Mouse (Mus musculus) intestine, embryonic 14.5 days (tissue): ENCODE measurements around the gene Prpf8. TPM values are rescaled to one million over a fixed set of nuclear protein-coding genes. Genes with fewer than 3 reads are reported as not detected.
A peak's percentile ranks its signal among the peaks of the same experiment; 100 is the strongest.

Source experiments
- ATAC-seq: fragments of 200-750 bp; cut with Nextera tagmentation; replicated peaks from 2 replicates; pipeline ENCODE4 v1.8.0; 2017; ENCODE audit warnings: low read depth, moderate number of reproducible peaks, moderate TSS enrichment, moderate library complexity; ENCODE audit not compliant: low FRiP score, low TSS enrichment
- DNase-seq: peaks from one replicate; pipeline ENCODE4 v3.0.0-alpha.2; 2018; ENCODE audit warnings: low spot score
- H3K27ac ChIP-seq: fragments of 300-500 bp; sonication (generic); 2 replicates; pipeline ENCODE4 v1.5.1; 2014; ENCODE audit warnings: low read depth, mild to moderate bottlenecking, control low read depth
- H3K27me3 ChIP-seq: fragments of 300-500 bp; sonication (generic); replicated peaks from 2 replicates; pipeline ENCODE4 v1.6.1; 2014; ENCODE audit warnings: low read length, control low read depth; ENCODE audit not compliant: control insufficient read depth, insufficient read depth
- H3K36me3 ChIP-seq: fragments of 300-500 bp; sonication (generic); 2 replicates; pipeline ENCODE4 v1.6.1; 2014; ENCODE audit warnings: low read length, control low read depth; ENCODE audit not compliant: control insufficient read depth, insufficient read depth
- H3K4me1 ChIP-seq: fragments of 300-500 bp; sonication (generic); replicated peaks from 2 replicates; pipeline ENCODE4 v1.6.1; 2014; ENCODE audit warnings: low read length, control low read depth, mixed read lengths; ENCODE audit not compliant: control insufficient read depth, insufficient read depth
- H3K4me2 ChIP-seq: fragments of 300-500 bp; sonication (generic); 2 replicates; pipeline ENCODE4 v1.6.1; 2014; ENCODE audit warnings: low read length
- H3K4me3 ChIP-seq: fragments of 300-500 bp; sonication (generic); 2 replicates; pipeline ENCODE4 v1.5.1; 2014; ENCODE audit warnings: low read depth, low read length, control low read depth, mixed read lengths
- H3K9ac ChIP-seq: fragments of 300-500 bp; sonication (generic); 2 replicates; pipeline ENCODE4 v1.6.1; 2014; ENCODE audit warnings: mild to moderate bottlenecking, low read length
- H3K9me3 ChIP-seq: fragments of 300-500 bp; sonication (generic); 2 replicates; pipeline ENCODE4 v1.6.1; 2016; ENCODE audit warnings: low read length, control low read depth; ENCODE audit not compliant: control insufficient read depth
- WGBS: fragments of 180-500 bp; shearing (Covaris S2); extraction: QIAGEN DNeasy Blood & Tissue Kit; methylation state at CpG from one replicate; pipeline ENCODE4 v1.1.7; 2014; 5-methylcytosine and 5-hydroxymethylcytosine counted together
- polyA plus RNA-seq: library from polyadenylated mRNA; unstranded; fragments of >200 nt; fragmentation: Nextera tagmentation; extraction: Ambion mirVana; gene quantifications from 2 replicates; pipeline ENCODE4 v1.2.1, GENCODE M21; 2014

Prpf8 gene
- polyA plus RNA-seq, 1 experiment from 2014 or later, result 86.9 TPM

DNA sequence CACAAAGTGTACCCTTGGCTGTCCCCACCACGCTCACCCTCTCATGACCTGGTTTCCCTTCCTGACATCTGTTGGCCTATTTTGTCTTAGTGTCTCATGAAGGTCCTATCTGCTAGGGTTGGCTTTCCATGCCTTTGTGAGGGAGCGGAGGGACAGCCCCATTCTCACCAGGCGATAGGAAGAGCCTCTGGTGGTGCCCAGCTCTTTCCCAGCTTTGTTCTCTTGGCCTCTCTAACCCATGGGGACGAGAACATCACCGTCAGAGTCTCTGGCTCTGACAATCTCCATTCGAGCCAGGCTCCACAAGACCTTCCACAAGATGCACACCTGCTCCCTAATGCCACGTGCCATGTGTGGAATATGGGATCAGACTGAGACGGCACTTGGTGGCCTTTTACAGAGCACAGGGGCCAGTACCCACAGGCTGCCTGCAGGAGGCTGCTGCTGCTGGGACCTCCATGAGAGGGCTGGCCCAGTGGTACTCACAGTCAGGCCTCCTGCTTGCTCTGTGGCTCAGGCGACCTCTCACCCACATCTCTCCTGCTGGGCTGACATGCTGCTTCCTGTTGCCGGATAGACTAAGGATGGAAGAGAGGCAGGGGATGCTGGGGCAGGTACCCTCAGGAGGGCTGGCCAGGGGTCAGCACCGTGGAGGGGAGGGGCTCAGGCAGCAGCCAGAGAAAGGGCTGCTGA is 51.0 kb downstream of the Prpf8 start:
- ATAC-seq, result no peak

DNA sequence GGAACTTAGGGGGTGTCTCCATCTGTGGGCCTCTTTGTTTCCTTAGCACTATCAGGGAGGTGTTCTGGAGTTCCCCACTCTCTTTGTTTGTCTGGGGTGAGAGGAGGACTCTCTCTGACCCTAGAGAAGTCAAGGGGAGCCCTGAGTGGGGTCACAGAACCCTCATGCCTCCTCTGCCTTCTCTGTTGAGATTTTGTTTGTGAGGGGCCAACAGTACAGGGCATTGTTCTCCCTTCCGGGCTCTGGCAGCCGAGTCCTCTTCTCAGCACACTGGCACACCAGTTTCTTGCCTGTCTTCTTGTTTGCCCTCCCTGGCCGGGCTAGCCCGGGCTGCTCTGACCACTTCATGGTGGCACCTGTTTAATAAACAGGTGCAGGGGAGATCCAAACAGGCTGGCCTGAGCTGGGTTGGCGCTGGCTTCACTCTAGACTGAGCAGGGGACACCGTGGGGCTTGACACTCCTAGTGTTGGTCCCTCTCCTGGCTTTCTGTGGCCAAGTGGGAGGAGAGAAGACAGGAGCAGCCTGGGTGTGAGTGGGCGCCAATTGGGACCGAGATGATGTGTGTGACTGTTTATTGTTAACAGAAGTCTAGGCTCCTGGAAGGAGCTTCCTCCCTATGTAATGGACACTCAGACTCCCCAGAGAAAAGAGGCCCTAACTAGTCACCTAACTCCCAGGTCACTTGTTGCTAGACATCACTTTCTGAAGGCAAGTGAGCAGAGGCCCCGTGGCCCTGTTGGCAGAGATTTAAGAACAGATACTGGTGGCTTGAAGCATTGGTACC is 51.8 kb downstream of the Prpf8 start:
- no peaks in the 10 kb centered on the region for H3K36me3 ChIP-seq
- no peak overlapping the region for H3K4me3 ChIP-seq
- H3K9ac ChIP-seq, result no peak overlapping the region; the same call in 1 of the 2 replicates
- peaks cover 12% of the 10 kb centered on the region; the same call in 1 of the 2 replicates for H3K4me1 ChIP-seq
- H3K4me2 ChIP-seq, result no peak overlapping the region
- H3K9me3 ChIP-seq, result no peaks in the 10 kb centered on the region
- no peaks in the 10 kb centered on the region for H3K27me3 ChIP-seq
- DNase-seq, result no peak
- H3K27ac ChIP-seq, result peak overlapping the region; percentile 59; the same call in 1 of the 2 replicates
- no peak for ATAC-seq
- 60% methylated on average over 9 of the region's 9 CpGs for WGBS

More for the DNA sequence above, 51.0 kb downstream of the Prpf8 start:
- Histone ChIP-seq H3K36me3 (no peaks in the 10 kb centered on the region), H3K9me3 (no peaks in the 10 kb centered on the region), H3K4me3 (no peak overlapping the region), H3K27me3 (no peaks in the 10 kb centered on the region), H3K27ac (peak overlapping the region; percentile 59; the same call in 1 of the 2 replicates), H3K4me2 (no peak overlapping the region), H3K9ac (no peak overlapping the region; the same call in 1 of the 2 replicates), H3K4me1 (peaks cover 12% of the 10 kb centered on the region; the same call in 1 of the 2 replicates)
- 48% methylated on average over 11 of the region's 11 CpGs for WGBS
- no peak for DNase-seq

DNA sequence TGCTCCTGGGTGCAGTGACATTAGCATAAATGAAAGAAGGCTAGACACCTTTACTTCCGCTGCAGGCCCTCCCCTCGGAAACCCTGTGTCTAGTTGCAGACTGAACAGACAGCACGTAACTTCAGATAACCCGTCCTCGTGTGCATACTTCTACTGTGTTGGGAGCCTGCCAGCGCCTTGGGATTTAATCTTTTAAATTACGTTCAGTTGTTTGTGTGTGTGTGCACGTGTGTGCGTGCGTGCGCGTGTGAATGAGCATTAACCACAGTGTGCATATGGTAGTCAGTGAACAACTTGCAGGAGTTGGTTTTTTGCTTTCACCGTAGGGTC is 52.3 kb downstream of the Prpf8 start:
- H3K4me1 ChIP-seq, result peaks cover 12% of the 10 kb centered on the region; the same call in 1 of the 2 replicates
- H3K4me3 ChIP-seq, result no peak overlapping the region
- H3K27me3 ChIP-seq, result no peaks in the 10 kb centered on the region
- WGBS, result 84% methylated on average over 13 of the region's 13 CpGs
- DNase-seq, result no peak
- H3K36me3 ChIP-seq, result no peaks in the 10 kb centered on the region
- no peak overlapping the region for H3K27ac ChIP-seq
- H3K4me2 ChIP-seq, result no peak overlapping the region
- ATAC-seq, result no peak
- H3K9me3 ChIP-seq, result no peaks in the 10 kb centered on the region
- no peak overlapping the region for H3K9ac ChIP-seq

DNA sequence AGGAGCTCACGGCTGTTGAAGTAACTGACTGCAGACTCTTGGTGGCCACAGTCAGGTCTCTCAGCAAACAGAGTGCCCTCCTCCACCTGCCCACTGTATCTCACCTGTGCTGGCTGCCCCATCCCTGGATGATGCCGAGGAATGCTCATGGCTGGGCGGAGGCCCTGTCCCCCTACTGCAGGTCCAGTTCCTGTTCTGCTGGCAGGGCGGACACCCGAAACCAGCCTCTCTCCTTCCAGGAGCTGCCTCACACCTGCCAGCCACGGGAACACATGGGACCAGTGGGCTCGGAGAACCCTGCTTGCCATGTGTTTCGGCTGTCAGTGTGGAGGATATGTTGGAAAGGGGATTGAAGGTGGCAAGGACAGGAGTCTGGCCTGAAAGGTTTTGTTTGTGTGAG is 53.6 kb downstream of the Prpf8 start:
- Histone ChIP-seq H3K4me3 (no peak overlapping the region), H3K4me2 (no peak overlapping the region), H3K27ac (no peak overlapping the region), H3K36me3 (no peaks in the 10 kb centered on the region), H3K4me1 (peaks cover 8% of the 10 kb centered on the region; the same call in 1 of the 2 replicates), H3K9ac (no peak overlapping the region), H3K9me3 (no peaks in the 10 kb centered on the region), H3K27me3 (no peaks in the 10 kb centered on the region)
- 86% methylated on average over 8 of the region's 8 CpGs for WGBS
- ATAC-seq (no peak), DNase-seq (no peak)

DNA sequence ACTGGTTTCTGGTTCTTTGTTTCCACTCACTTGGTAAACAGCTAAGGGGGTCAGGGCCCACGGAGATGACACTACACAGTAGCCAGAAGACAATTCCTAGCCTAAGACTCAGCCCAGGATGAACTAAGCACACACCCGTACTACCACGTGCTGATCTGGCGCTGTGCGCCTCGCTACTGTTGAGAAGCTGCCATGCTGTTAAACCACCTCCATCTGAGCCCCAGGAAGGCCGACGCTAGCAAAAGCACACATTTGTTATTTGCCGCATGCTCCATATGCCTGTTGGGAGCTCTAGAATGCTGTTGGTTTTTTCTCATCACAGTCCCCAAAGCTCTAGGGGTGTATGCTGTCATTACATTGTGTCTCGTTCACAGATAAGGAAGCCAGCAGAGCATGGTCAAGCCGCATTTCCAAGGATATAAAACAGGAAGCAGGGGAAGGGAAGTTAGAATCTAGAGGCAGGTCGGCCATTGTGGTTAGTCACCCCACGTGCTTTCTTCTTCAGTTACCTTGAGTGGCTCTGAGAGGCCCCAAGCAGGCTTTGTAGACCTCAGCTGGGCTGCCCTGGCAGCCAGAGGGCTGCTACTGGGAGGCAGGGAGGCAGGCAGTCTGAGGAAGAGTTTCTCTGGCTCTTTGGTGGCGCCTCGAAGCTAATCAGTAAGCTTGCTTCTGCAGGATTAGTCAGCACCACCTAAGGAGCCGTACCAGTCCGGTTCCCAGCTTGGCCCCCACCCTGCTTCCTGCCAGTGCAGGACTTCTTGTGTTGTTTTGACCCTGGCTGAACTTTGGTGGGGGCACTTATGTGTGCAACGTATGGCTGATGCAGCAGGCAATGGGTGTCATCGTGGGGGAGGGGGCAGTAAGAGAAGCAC is 54.3 kb downstream of the Prpf8 start:
- H3K4me1 ChIP-seq, result peaks cover 8% of the 10 kb centered on the region; the same call in 1 of the 2 replicates
- no peak overlapping the region for H3K4me3 ChIP-seq
- no peak overlapping the region for H3K27ac ChIP-seq
- no peak overlapping the region for H3K4me2 ChIP-seq
- DNase-seq (no peak), ATAC-seq (no peak)
- no peaks in the 10 kb centered on the region for H3K36me3 ChIP-seq
- WGBS, result 70% methylated on average over 19 of the region's 19 CpGs
- H3K9me3 ChIP-seq, result no peaks in the 10 kb centered on the region
- no peak overlapping the region for H3K9ac ChIP-seq
- H3K27me3 ChIP-seq, result no peaks in the 10 kb centered on the region

DNA sequence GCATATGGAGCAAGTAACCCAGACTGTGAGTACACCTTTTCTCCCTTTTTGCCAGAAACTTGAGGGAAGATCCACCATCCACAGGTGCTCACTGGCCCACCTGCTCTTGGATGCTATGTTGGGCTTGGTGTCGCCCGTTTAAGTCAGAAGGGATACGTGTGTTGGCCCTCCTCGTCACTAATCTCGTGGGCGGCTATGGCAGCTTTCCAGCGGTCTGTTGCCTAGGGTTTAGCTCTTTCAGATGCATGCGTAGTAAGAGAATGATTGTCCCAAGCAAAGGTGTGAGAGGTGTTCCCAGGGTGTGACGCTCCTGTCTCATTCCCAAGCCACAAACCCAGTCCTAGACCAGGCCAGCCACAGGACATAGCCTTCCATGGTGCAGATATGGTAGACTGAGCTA is 58.1 kb downstream of the Prpf8 start:
- no peak overlapping the region for H3K27ac ChIP-seq
- DNase-seq (no peak), ATAC-seq (no peak)
- H3K27me3 ChIP-seq, result no peaks in the 10 kb centered on the region
- H3K4me1 ChIP-seq, result peaks cover 3% of the 10 kb centered on the region; the same call in 1 of the 2 replicates
- no peak overlapping the region for H3K4me2 ChIP-seq
- 92% methylated on average over 9 of the region's 9 CpGs for WGBS
- H3K36me3 ChIP-seq, result no peaks in the 10 kb centered on the region
- H3K4me3 ChIP-seq, result no peak overlapping the region
- H3K9me3 ChIP-seq, result no peaks in the 10 kb centered on the region
- no peak overlapping the region for H3K9ac ChIP-seq

DNA sequence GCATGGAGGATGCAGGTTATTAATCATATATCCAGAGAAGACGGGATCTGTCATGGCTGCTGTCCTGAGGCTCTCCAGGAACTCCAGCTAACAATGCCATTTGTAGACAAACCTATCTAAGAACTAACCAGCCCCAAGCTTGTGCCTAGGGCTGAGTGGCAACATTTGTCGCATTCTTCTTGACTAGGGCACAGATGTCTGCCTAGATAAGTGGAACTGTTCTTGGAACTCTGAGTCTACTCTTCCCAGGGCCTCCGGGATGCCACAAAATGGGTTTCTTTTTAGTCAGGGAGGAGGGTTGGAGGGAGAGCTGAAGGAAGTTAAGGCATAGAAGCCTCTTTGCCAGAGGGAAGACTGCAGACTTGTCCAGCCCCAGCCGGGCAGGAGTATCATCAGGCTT is 59.4 kb downstream of the Prpf8 start:
- Histone ChIP-seq H3K4me1 (peaks cover 5% of the 10 kb centered on the region), H3K27ac (no peak overlapping the region), H3K4me2 (no peak overlapping the region), H3K27me3 (no peaks in the 10 kb centered on the region), H3K4me3 (no peak overlapping the region), H3K9me3 (no peaks in the 10 kb centered on the region), H3K36me3 (no peaks in the 10 kb centered on the region), H3K9ac (no peak overlapping the region)
- 65% methylated on average over 4 of the region's 4 CpGs for WGBS
- ATAC-seq (no peak), DNase-seq (no peak)

DNA sequence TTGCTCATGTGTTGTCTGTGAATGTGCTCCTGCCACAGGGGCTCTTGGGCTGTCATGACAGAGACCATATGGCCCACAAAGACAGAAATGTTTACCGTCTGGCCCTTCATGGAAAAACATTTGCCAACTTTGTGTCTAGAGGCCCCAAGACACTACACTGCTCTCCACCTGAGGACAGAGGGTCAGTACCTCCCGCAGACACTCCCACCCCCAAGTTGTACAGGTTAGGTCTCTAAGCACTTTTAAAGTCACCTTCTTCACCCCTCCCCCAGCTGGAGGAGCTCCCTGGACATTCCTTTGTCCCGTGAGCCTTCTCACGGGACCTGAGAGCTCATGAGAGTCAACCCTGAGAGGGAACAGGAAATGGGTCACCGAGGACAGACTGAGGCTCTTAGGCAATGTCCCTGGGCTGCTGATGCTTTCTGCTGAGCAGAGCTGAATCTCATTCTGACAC is 63.1 kb downstream of the Prpf8 start:
- no peak for DNase-seq

More for the DNA sequence above, 63.1 kb downstream of the Prpf8 start:
- Histone ChIP-seq H3K36me3 (no peaks in the 10 kb centered on the region), H3K27ac (0 out of 2 replicates have a peak overlapping the region, but pooled peaks have one; percentile 12), H3K4me3 (no peak overlapping the region), H3K9ac (no peak overlapping the region), H3K9me3 (no peaks in the 10 kb centered on the region), H3K4me2 (no peak overlapping the region), H3K4me1 (peaks cover 18% of the 10 kb centered on the region), H3K27me3 (no peaks in the 10 kb centered on the region)
- ATAC-seq, result no peak
- WGBS, result 23% methylated on average over 5 of the region's 5 CpGs
